Mouse (Mus musculus): ENCODE results near the gene Synrg.

DNA sequence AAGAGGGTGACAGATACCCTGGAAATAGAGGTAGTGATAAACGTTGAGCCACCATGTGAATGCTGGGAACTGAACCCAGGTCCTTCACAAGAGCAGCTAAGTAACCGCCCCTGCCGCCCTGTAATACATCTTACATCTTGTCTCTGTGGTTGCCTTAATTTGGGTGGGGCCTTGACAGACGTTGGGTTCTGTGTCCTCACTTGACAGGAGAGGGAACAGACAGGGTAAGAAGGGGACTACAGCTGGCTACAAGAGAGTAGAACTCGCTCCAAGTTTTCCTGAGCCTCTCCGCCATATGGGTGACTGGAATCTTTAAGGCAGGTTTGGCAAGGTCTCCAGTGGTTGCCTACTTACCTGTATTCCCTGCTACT lies 4.0 kb downstream of the Synrg start:
- no peak for TF ChIP-seq CTCF (IDR thresholded peaks at IDR 0.05; ENCODE audit: low read depth, low read length)
- no peak for TF ChIP-seq POLR2A (IDR thresholded peaks at IDR 0.05; ENCODE audit: extremely low read depth, insufficient read depth, low read length)

Data from liver, adult 2 months (tissue).